Mouse (Mus musculus) heart, adult 11 months (tissue): Measurements from ENCODE around the gene Mettl1.

Experiments used
- DNase-seq: peaks from one replicate; pipeline ENCODE4 v3.0.0; 2022

Gene Mettl1

DNA sequence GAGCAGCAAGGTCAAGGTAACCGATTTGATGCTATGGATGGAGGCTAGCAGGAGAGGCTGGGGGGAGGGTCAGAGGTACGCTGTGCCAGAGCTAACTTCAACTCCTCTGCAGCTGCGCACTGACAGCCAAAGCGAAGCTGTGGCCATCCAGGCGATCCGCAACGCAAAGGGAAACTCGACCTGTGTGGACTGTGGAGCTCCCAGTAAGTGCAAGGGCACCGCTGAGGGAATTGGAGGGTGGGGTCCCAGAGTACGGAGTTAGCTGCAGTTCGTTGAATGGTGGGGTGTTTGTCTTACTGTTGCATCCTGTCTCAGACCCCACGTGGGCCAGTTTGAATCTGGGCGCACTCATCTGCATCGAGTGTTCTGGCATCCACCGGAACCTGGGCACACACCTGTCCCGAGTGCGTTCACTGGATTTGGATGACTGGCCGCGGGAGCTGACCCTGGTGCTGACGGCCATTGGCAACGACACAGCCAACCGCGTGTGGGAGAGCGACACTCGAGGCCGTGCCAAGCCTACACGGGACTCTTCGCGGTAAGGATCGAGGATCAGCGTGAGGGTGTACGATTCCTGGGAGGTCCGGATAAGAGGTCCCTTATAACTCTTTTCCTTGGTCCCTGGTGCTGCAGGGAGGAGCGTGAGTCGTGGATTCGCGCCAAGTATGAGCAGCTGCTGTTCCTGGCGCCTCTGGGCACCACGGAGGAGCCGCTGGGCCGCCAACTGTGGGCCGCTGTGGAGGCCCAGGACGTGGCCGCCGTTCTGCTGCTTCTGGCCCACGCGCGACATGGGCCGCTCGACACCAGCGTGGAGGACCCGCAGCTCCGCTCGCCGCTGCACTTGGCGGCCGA is 49.6 kb downstream of the Mettl1 start:
- peak; percentile 93 for DNase-seq

DNA sequence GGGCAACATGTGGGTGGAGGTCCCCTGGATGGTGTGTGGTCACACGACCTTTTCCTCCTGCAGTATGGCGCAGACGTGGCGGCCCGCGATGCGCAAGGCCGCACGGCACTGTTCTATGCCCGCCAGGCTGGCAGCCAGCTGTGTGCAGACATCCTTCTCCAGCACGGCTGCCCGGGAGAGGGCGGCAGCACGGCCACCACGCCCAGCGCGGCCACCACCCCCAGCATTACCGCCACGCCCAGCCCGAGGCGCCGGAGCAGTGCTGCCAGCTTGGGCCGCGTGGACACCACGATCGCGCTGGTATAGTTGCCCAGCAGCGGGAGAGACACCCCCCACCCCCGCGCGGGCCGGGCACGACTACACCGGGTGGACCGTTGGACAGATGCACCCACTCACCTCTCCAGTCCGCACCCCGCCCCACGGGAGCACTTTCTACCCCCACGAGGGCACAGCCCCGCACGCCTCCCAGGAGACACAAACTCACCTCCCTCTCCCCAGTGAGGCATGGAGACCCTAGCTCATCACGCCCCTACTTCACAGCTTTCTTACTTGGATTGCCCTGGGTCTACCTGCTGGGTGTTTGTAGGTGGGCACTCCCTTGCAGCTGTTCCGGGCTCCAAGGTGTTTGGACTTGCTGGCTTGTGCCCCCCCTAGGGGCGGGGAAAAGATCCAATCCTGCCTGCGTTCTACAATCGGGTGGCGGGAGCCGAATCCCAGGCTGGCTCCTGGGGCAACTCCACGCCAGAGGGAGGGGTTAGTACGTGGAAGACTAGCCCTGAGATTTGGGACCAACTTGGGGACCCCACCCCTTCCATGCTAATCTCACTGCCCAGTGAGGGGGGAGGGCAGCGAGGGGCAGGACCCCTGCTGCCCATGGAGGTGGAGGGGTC is 50.5 kb downstream of the Mettl1 start:
- peak; percentile 93 for DNase-seq

DNA sequence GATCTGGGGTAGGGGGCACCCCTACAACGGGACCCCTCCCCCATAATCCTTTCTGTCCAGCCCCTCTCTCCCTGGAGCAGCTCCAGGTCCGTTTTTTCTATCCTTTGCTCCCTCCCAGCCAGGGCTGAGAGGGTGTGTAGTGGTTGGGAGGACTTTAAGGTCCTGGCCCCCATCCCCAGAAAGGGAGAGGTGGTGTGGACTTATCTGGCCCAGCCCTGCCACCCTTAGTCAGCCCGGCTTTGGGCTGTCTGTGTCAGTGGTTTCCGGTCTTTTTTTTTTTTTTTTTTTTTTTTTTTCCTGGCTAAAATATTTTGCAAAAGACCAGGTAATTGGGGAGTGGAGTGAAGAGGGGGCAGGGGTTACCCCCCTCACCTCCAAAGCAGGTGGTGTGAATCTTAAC is 51.5 kb downstream of the Mettl1 start:
- no peak for DNase-seq

DNA sequence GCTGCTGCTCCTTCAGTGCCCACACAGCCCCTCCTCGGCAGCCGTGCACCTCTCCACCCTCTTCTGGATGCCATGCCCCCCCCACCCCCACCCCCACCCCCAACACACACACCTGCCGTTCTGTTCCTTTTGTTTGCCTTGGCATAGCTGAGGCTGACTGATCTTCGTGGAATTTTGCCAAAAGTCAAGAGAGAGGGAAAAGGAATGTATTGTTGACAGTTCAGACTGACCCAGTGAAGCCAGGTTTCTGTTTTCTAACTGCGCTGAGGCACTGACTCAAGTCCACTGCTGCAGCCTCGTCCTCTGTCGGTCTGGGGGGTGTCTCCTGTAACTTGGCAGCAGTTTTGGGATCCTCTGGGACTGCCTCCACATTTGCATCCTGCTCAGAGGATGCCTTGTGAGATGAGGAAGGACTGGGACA is 53.2 kb downstream of the Mettl1 start:
- peak; percentile 91 for DNase-seq
